Mouse (Mus musculus) liver, embryonic 13.5 days (tissue): ENCODE results near the gene Nrarp. TPM values are rescaled to one million over a fixed set of nuclear protein-coding genes. Genes with fewer than 3 reads are reported as not detected.

Experiments used
- ATAC-seq: fragments of 200-750 bp; cut with Nextera tagmentation; 2 replicates; pipeline ENCODE4 v1.8.0; 2017; ENCODE audit warnings: low read depth, mild to moderate bottlenecking, moderate number of reproducible peaks, moderate library complexity
- DNase-seq: peaks from one replicate; pipeline ENCODE4 v3.0.0; 2022
- H3K27ac ChIP-seq: fragments of 300-500 bp; sonication (generic); 2 replicates; pipeline ENCODE4 v1.5.1; 2015; ENCODE audit warnings: moderate library complexity, mild to moderate bottlenecking, inconsistent platforms
- H3K27me3 ChIP-seq: fragments of 300-500 bp; sonication (generic); 2 replicates; pipeline ENCODE4 v1.6.1; 2015; ENCODE audit warnings: mild to moderate bottlenecking, inconsistent platforms
- H3K36me3 ChIP-seq: fragments of 300-500 bp; sonication (generic); 2 replicates; pipeline ENCODE4 v1.6.1; 2015; ENCODE audit warnings: mild to moderate bottlenecking, inconsistent platforms
- H3K4me1 ChIP-seq: fragments of 300-500 bp; sonication (generic); replicated peaks from 2 replicates; pipeline ENCODE4 v1.6.1; 2015; ENCODE audit warnings: inconsistent platforms
- H3K4me2 ChIP-seq: fragments of 300-500 bp; sonication (generic); 2 replicates; pipeline ENCODE4 v1.6.1; 2015; ENCODE audit warnings: inconsistent platforms, mild to moderate bottlenecking, moderate library complexity
- H3K4me3 ChIP-seq: fragments of 300-500 bp; sonication (generic); replicated peaks from 2 replicates; pipeline ENCODE4 v1.5.1; 2015; ENCODE audit warnings: mild to moderate bottlenecking, inconsistent platforms
- H3K9ac ChIP-seq: fragments of 300-500 bp; sonication (generic); 2 replicates; pipeline ENCODE4 v1.6.1; 2015; ENCODE audit warnings: mild to moderate bottlenecking, inconsistent platforms
- H3K9me3 ChIP-seq: fragments of 300-500 bp; sonication (generic); replicated peaks from 2 replicates; pipeline ENCODE4 v1.6.1; 2016; ENCODE audit warnings: inconsistent platforms
- WGBS: fragments of 180-500 bp; shearing (Covaris S2); methylation state at CpG from one replicate; pipeline ENCODE4 v1.1.7; 2015; ENCODE audit not compliant: insufficient replicate concordance; 5-methylcytosine and 5-hydroxymethylcytosine counted together
- polyA plus RNA-seq: library from polyadenylated mRNA; unstranded; fragments of >200 nt; fragmentation: Nextera tagmentation; extraction: Ambion mirVana; gene quantifications from 2 replicates; pipeline ENCODE4 v1.2.1, GENCODE M21; 2015

Gene Nrarp
- polyA plus RNA-seq, 1 experiment from 2014 or later = 2.5 TPM

DNA sequence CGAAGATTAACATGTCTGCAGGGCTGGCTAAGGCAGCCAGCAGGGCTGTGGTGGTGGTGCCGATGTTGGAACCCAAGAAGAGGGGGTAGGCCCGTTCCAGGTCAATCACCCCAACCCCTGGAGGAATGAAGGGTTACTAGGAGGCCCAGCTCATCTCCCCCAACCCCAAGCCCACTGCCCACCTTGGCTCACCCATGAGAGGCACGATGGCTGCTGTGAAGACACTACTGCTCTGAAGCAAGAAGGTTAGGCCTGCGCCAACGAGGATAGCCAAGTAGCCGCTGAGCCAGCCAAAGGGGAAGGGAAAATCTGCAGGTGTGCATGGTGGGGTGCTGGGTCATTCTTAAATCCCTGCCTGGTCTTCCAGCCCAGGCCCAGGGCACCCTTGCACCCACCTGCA lies 50.0 kb downstream of the Nrarp start:
- Histone ChIP-seq H3K4me1 (peaks cover 43% of the 10 kb centered on the region), H3K27me3 (no peaks in the 10 kb centered on the region), H3K9me3 (no peaks in the 10 kb centered on the region), H3K4me3 (no peak overlapping the region), H3K4me2 (no peak overlapping the region), H3K36me3 (no peaks in the 10 kb centered on the region), H3K27ac (no peak overlapping the region), H3K9ac (no peak overlapping the region)
- ATAC-seq = no peak
- no peak for DNase-seq
- WGBS = 84% methylated on average over 7 of the region's 7 CpGs

DNA sequence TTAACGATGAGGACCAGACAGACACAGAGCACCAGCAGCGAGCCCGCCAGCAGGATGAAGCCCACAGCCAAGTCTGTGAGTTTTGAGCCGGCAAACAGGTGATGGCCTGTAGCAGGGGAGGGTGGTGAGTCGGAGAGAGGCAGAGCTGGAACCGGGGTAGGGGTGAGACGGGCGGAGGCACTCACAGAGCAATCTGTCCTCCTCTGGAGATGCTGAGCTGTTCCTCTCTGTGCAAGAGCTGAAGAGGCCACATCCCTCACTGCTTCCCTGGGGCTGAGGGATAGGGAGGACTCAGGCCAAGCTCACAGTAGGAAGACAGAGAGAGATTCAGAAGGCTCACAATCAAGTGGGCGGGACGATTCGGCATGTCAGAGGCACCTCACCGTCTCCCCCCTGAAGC lies 50.5 kb downstream of the Nrarp start:
- Histone ChIP-seq H3K27ac (no peak overlapping the region), H3K4me1 (peaks cover 39% of the 10 kb centered on the region), H3K9ac (no peak overlapping the region), H3K4me2 (no peak overlapping the region), H3K36me3 (no peaks in the 10 kb centered on the region), H3K4me3 (no peak overlapping the region), H3K9me3 (no peaks in the 10 kb centered on the region), H3K27me3 (peaks cover 4% of the 10 kb centered on the region; the same call in 1 of the 2 replicates)
- ATAC-seq (no peak), DNase-seq (no peak)
- 59% methylated on average over 12 of the region's 12 CpGs for WGBS

Other genes with a start within 250 kb of the Nrarp start
- gene Arrdc1, start 245.5 kb upstream of the Nrarp start, polyA plus RNA-seq = 16.6 and 16.8 TPM in 2 replicates
- 14.3 and 15.3 TPM in 2 replicates for gene Zmynd19, start 231.0 kb upstream of the Nrarp start, polyA plus RNA-seq
- gene Dph7, start 218.4 kb upstream of the Nrarp start, polyA plus RNA-seq = 10.1 and 11.7 TPM in 2 replicates
- 110 and 123 TPM in 2 replicates for gene Mrpl41, start 205.7 kb upstream of the Nrarp start, polyA plus RNA-seq
- gene Pnpla7, start 204.7 kb upstream of the Nrarp start, polyA plus RNA-seq = 12.0 and 12.8 TPM in 2 replicates
- gene Nsmf, start 126.4 kb upstream of the Nrarp start, polyA plus RNA-seq = 8.0 and 10.2 TPM in 2 replicates
- gene Entpd8, start 100.5 kb upstream of the Nrarp start, polyA plus RNA-seq = 1.6 and 2.2 TPM in 2 replicates
- 1.1 and 1.6 TPM in 2 replicates for gene Noxa1, start 85.6 kb upstream of the Nrarp start, polyA plus RNA-seq
- gene Tor4a, start 16.1 kb downstream of the Nrarp start, polyA plus RNA-seq = 5.5 and 6.0 TPM in 2 replicates
- 42.8 and 43.3 TPM in 2 replicates for gene Nelfb, start 30.7 kb downstream of the Nrarp start, polyA plus RNA-seq
- not detected in 2 replicates for gene Stpg3, start 33.9 kb downstream of the Nrarp start, polyA plus RNA-seq
- gene Fam166a, start 38.0 kb downstream of the Nrarp start, polyA plus RNA-seq = not detected in 2 replicates
- 835 and 850 TPM in 2 replicates for gene Tubb4b, start 43.9 kb downstream of the Nrarp start, polyA plus RNA-seq
- gene Slc34a3, start 53.6 kb downstream of the Nrarp start, polyA plus RNA-seq = not detected in 2 replicates
- not detected in 2 replicates for gene Rnf224, start 56.0 kb downstream of the Nrarp start, polyA plus RNA-seq
- gene Rnf208, start 61.5 kb downstream of the Nrarp start, polyA plus RNA-seq = 0.60 and 0.74 TPM in 2 replicates
- gene Cysrt1, start 61.7 kb downstream of the Nrarp start, polyA plus RNA-seq = not detected in 2 replicates
- gene AL732309.1, start 66.1 kb downstream of the Nrarp start, polyA plus RNA-seq = 2.1 and 2.7 TPM in 2 replicates
- 13.5 and 14.7 TPM in 2 replicates for gene Tmem203, start 74.7 kb downstream of the Nrarp start, polyA plus RNA-seq
- gene Tprn, start 81.9 kb downstream of the Nrarp start, polyA plus RNA-seq = 5.6 and 6.1 TPM in 2 replicates
- 158 and 162 TPM in 2 replicates for gene Ssna1, start 91.7 kb downstream of the Nrarp start, polyA plus RNA-seq
- gene Anapc2, start 91.7 kb downstream of the Nrarp start, polyA plus RNA-seq = 50.5 and 51.0 TPM in 2 replicates
- gene Tmem210, start 107.4 kb downstream of the Nrarp start, polyA plus RNA-seq = not detected in 2 replicates
- gene Lrrc26, start 109.2 kb downstream of the Nrarp start, polyA plus RNA-seq = not detected in 2 replicates
- gene Grin1, start 138.4 kb downstream of the Nrarp start, polyA plus RNA-seq = 0.12 and 0.41 TPM in 2 replicates
- gene Man1b1, start 151.6 kb downstream of the Nrarp start, polyA plus RNA-seq = 18.8 and 27.1 TPM in 2 replicates
- gene Dpp7, start 175.6 kb downstream of the Nrarp start, polyA plus RNA-seq = 9.0 and 10.5 TPM in 2 replicates
- 13.4 and 16.1 TPM in 2 replicates for gene Uap1l1, start 184.9 kb downstream of the Nrarp start, polyA plus RNA-seq
- gene Sapcd2, start 191.6 kb downstream of the Nrarp start, polyA plus RNA-seq = 30.0 and 30.6 TPM in 2 replicates
- gene Entpd2, start 215.1 kb downstream of the Nrarp start, polyA plus RNA-seq = 0.40 and 0.41 TPM in 2 replicates
- gene Npdc1, start 218.6 kb downstream of the Nrarp start, polyA plus RNA-seq = 4.2 and 5.1 TPM in 2 replicates
- 0.56 and 0.97 TPM in 2 replicates for gene Fut7, start 242.5 kb downstream of the Nrarp start, polyA plus RNA-seq
- gene Abca2, start 247.9 kb downstream of the Nrarp start, polyA plus RNA-seq = 1.4 and 1.6 TPM in 2 replicates